In genomic region chr4:57369736-57370373, GRCm38 (mm10) we compare ENCODE assay signal across 8 mouse cellular contexts.
DNase-seq lines count a peak whose midpoint lies in the region; ATAC-seq and TF ChIP-seq lines count a peak whose summit lies in the region.

No protein-coding gene starts in this region.

- H3K9ac ChIP-seq in hindbrain, embryonic 15.5 days = no peak overlapping the region

- WGBS in hindbrain, embryonic 15.5 days = 19% methylated on average over 12 of the region's 12 CpGs

- no peak for DNase-seq in Patski (ENCODE audit: low read depth, low spot score)
- DNase-seq in cerebellum, postnatal 14 days = peak; percentile 91 to 93
- peak; percentile 46 to 72 for DNase-seq in frontal cortex, postnatal 14 days (ENCODE audit: low spot score in 2 of 2)
- DNase-seq in layer of hippocampus, postnatal 25 days (ENCODE audit: extremely low spot score in 1 of 2, low spot score in 1 of 2) = peak; percentile 47 to 74
- DNase-seq in lung, postnatal 4 days = peak; percentile 75 to 82
- peak; percentile 84 to 87 for DNase-seq in right cerebral cortex, adult 2 months (ENCODE audit: low spot score in 2 of 2)
- peak; percentile 27 for DNase-seq in urinary bladder, postnatal 10 days (ENCODE audit: low spot score)

- in situ Hi-C loops in Patski (cut with MboI; ENCODE audit: low pct_unique_long_range_greater_than_20kb) = loop anchor here (10.0 kb wide), 1 partner anchor 535 kb away; no protein-coding TSS in a partner anchor

- H3K36me3 ChIP-seq in hindbrain, embryonic 15.5 days = no peaks in the 10 kb centered on the region

- CTCF ChIA-PET in Patski (lab: Charles Lee) = interaction anchor here (0.7 to 1.3 kb wide), 3 partner anchors 9 to 11 kb away, joined by 3 to 5 read pairs (median 4); no protein-coding TSS in a partner anchor

- no peak overlapping the region for H3K4me2 ChIP-seq in hindbrain, embryonic 15.5 days

- no peaks in the 10 kb centered on the region for H3K4me1 ChIP-seq in hindbrain, embryonic 15.5 days (replicated peaks)

- H3K9me3 ChIP-seq in hindbrain, embryonic 15.5 days = no peaks in the 10 kb centered on the region

- ATAC-seq in Patski = peak; percentile 60
- peak; percentile 92 for ATAC-seq in hindbrain, embryonic 15.5 days (ENCODE audit: low FRiP score, low read depth)

- no peak overlapping the region for H3K27ac ChIP-seq in hindbrain, embryonic 15.5 days (replicated peaks)

- no peak overlapping the region for H3K4me3 ChIP-seq in hindbrain, embryonic 15.5 days

- peak; percentile 85 for TF ChIP-seq CTCF in Patski (IDR thresholded peaks at IDR 0.05)

- H3K27me3 ChIP-seq in Patski = no peaks in the 10 kb centered on the region
- no peaks in the 10 kb centered on the region for H3K27me3 ChIP-seq in hindbrain, embryonic 15.5 days

- POLR2A ChIA-PET in Patski (lab: Charles Lee) = no interaction called here
